Mouse (Mus musculus) c-Kit-negative CD71-positive TER-119-positive erythroid progenitor cells, embryonic 14.5 days (primary cell): ENCODE results near the gene Krtap19-5.

ENCODE experiments used
- DNase-seq: peaks from one replicate; pipeline ENCODE4 v3.0.0-alpha.2; 2013; ENCODE audit warnings: low read depth, low spot score

The Krtap19-5 gene

GRCm38 (mm10) chr16:88896357-88896756, at the start of gene Krtap19-5:
TSS of gene Krtap19-5 (minus strand) at chr16:88896457.
- no peak for DNase-seq

GRCm38 (mm10) chr16:88941106-88941505, 44.8 kb upstream of the Krtap19-5 start:
- no peak for DNase-seq

GRCm38 (mm10) chr16:88938252-88938651, 42.0 kb upstream of the Krtap19-5 start:
- DNase-seq = peak; percentile 1

- no peak for DNase-seq
Observed at GRCm38 (mm10) chr16:88932165-88932564, 35.9 kb upstream of the Krtap19-5 start, which contains the start of gene Krtap19-9b. TSS of gene Krtap19-9b (minus strand) at chr16:88932265.

GRCm38 (mm10) chr16:88886870-88887269, 9.4 kb downstream of the Krtap19-5 start:
- DNase-seq = no peak

- no peak for DNase-seq
Observed at GRCm38 (mm10) chr16:88884989-88885388, 11.3 kb downstream of the Krtap19-5 start, which contains the start of gene Krtap19-4. TSS of gene Krtap19-4 (minus strand) at chr16:88885089.

GRCm38 (mm10) chr16:88877938-88878337, 18.3 kb downstream of the Krtap19-5 start, which contains the start of gene Krtap19-3:
TSS of gene Krtap19-3 (minus strand) at chr16:88878038.
- DNase-seq = no peak

GRCm38 (mm10) chr16:88874169-88874568, 22.1 kb downstream of the Krtap19-5 start, which contains the start of gene Krtap19-2:
TSS of gene Krtap19-2 (minus strand) at chr16:88874269.
- no peak for DNase-seq

GRCm38 (mm10) chr16:88869311-88869710, 26.9 kb downstream of the Krtap19-5 start, which contains the start of gene Krtap19-1:
TSS of gene Krtap19-1 (minus strand) at chr16:88869411.
- no peak for DNase-seq

- no peak for DNase-seq
Observed at GRCm38 (mm10) chr16:88864887-88865407, 31.3 kb downstream of the Krtap19-5 start.

- DNase-seq = no peak
Observed at GRCm38 (mm10) chr16:88851450-88851849, 44.8 kb downstream of the Krtap19-5 start.

- no peak for DNase-seq
Observed at GRCm38 (mm10) chr16:88848558-88848957, 47.7 kb downstream of the Krtap19-5 start.

- no peak for DNase-seq
Observed at GRCm38 (mm10) chr16:88847363-88847762, 48.9 kb downstream of the Krtap19-5 start.
